In the genomic region with DNA sequence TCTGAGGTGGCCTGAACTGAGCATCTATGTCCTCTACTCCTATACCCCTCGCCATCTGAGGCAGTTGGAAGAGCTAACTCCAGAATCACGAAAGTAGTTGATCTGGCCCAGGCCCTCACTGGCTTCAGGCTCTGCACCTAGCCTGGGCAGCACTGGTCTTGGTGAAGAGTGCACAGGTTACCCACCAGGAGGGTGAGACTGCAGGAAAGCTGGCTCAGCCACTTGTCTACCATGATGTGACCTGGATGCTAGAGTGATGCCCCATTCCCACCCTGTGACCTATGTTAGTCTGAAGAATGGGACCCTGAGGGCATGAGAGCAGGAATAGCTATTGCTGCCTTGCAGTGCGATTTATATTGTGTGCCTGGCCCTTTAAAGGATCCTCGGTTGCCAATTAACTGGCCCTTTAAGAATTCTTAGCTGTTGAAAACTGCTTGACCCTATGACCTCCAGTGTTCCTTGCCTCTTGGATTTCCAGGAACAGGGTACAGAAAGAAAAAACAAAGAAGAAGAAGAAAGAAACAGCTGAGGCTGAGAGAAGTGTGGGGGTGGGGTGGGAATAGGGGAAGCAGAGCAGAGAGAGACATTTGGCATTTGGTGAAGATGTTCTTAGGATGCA, we compare ENCODE assay signal across 13 mouse cellular contexts.
DNase-seq lines count a peak whose midpoint lies in the region; ATAC-seq lines count a peak whose summit lies in the region.
"Had no signal": no experiment of that assay in that cellular context is flagged by ENCODE, and none has a peak within 500 bp of the region (broad histone marks: within the 10 kb centered on the region; RNA-seq: fewer than 3 reads in every experiment).

No protein-coding gene starts in this region.

- DNase-seq in hindbrain, embryonic 11.5 days (ENCODE audit: low spot score) = peak; percentile 19
- peak; percentile 4 for DNase-seq in brain, adult 2 months (ENCODE audit: low read depth, low spot score)
- DNase-seq in mesoderm, embryonic 11.5 days (ENCODE audit: low read depth, low spot score) = peak; percentile 28
- no peak for DNase-seq in right cerebral cortex, adult 2 months (ENCODE audit: low spot score in 2 of 2)
- no peak for DNase-seq in cerebellum, adult 9-11 months
- DNase-seq: gastrocnemius, adult 2 months had no signal

- H3K9ac ChIP-seq in hindbrain, embryonic 11.5 days (ENCODE audit: low read depth, low read length) = no peak overlapping the region; the same call in 1 of the 2 replicates
- no peak overlapping the region for H3K9ac ChIP-seq in hindbrain, embryonic 13.5 days
- H3K9ac ChIP-seq in embryonic facial prominence, embryonic 15.5 days = no peak overlapping the region
- H3K9ac ChIP-seq in intestine, embryonic 15.5 days = no peak overlapping the region
- H3K9ac ChIP-seq: stomach, embryonic 15.5 days had no signal

- no peaks in the 10 kb centered on the region for H3K27me3 ChIP-seq in hindbrain, embryonic 11.5 days (ENCODE audit: control insufficient read depth, insufficient read depth, low read length)
- no peaks in the 10 kb centered on the region for H3K27me3 ChIP-seq in hindbrain, embryonic 13.5 days
- no peaks in the 10 kb centered on the region for H3K27me3 ChIP-seq in embryonic facial prominence, embryonic 15.5 days
- no peaks in the 10 kb centered on the region for H3K27me3 ChIP-seq in intestine, embryonic 15.5 days (replicated peaks)
- H3K27me3 ChIP-seq: stomach, embryonic 15.5 days had no signal

- no peak overlapping the region for H3K4me2 ChIP-seq in hindbrain, embryonic 11.5 days (replicated peaks; ENCODE audit: low read depth, low read length)
- H3K4me2 ChIP-seq in hindbrain, embryonic 13.5 days = no peak overlapping the region
- no peak overlapping the region for H3K4me2 ChIP-seq in embryonic facial prominence, embryonic 15.5 days (replicated peaks)
- no peak overlapping the region for H3K4me2 ChIP-seq in intestine, embryonic 15.5 days (replicated peaks)
- H3K4me2 ChIP-seq: stomach, embryonic 15.5 days had no signal

- peak; percentile 43 for ATAC-seq in hindbrain, embryonic 11.5 days (ENCODE audit: low FRiP score)
- no peak for ATAC-seq in hindbrain, embryonic 13.5 days (ENCODE audit: low FRiP score)
- 0 out of 2 replicates have a peak, but pooled peaks have one; percentile 7 for ATAC-seq in embryonic facial prominence, embryonic 15.5 days (ENCODE audit: insufficient number of reproducible peaks, low FRiP score, low TSS enrichment, low read depth)
- no peak for ATAC-seq in intestine, embryonic 15.5 days
- ATAC-seq: CD4-positive, CD25-positive, alpha-beta regulatory T cell, adult 4 months; inflammation-experienced regulatory T-cells, adult 6 months had no signal

- no peaks in the 10 kb centered on the region for H3K36me3 ChIP-seq in hindbrain, embryonic 11.5 days (ENCODE audit: control insufficient read depth, insufficient read depth, low read length)
- no peaks in the 10 kb centered on the region for H3K36me3 ChIP-seq in hindbrain, embryonic 13.5 days
- H3K36me3 ChIP-seq in embryonic facial prominence, embryonic 15.5 days = no peaks in the 10 kb centered on the region
- H3K36me3 ChIP-seq in intestine, embryonic 15.5 days = no peaks in the 10 kb centered on the region
- H3K36me3 ChIP-seq: stomach, embryonic 15.5 days had no signal

- no peak overlapping the region for H3K4me3 ChIP-seq in hindbrain, embryonic 11.5 days (ENCODE audit: low read depth, low read length)
- H3K4me3 ChIP-seq in hindbrain, embryonic 13.5 days = no peak overlapping the region
- no peak overlapping the region for H3K4me3 ChIP-seq in embryonic facial prominence, embryonic 15.5 days (replicated peaks)
- H3K4me3 ChIP-seq in intestine, embryonic 15.5 days (replicated peaks) = no peak overlapping the region
- H3K4me3 ChIP-seq: gastrocnemius, adult 2 months; stomach, embryonic 15.5 days had no signal

- H3K9me3 ChIP-seq in hindbrain, embryonic 11.5 days (ENCODE audit: control insufficient read depth, low read length) = no peaks in the 10 kb centered on the region
- H3K9me3 ChIP-seq in hindbrain, embryonic 13.5 days = no peaks in the 10 kb centered on the region
- H3K9me3 ChIP-seq in embryonic facial prominence, embryonic 15.5 days (replicated peaks) = no peaks in the 10 kb centered on the region
- no peaks in the 10 kb centered on the region for H3K9me3 ChIP-seq in intestine, embryonic 15.5 days
- H3K9me3 ChIP-seq: stomach, embryonic 15.5 days had no signal

- 42% methylated on average over 4 of the region's 4 CpGs for WGBS in hindbrain, embryonic 11.5 days
- WGBS in hindbrain, embryonic 13.5 days = 44% methylated on average over 4 of the region's 4 CpGs
- 40% methylated on average over 4 of the region's 4 CpGs for WGBS in embryonic facial prominence, embryonic 15.5 days
- WGBS in intestine, embryonic 15.5 days = 62% methylated on average over 4 of the region's 4 CpGs

- no peak overlapping the region for H3K27ac ChIP-seq in hindbrain, embryonic 11.5 days (ENCODE audit: low read depth, low read length)
- no peak overlapping the region for H3K27ac ChIP-seq in hindbrain, embryonic 13.5 days
- no peak overlapping the region for H3K27ac ChIP-seq in embryonic facial prominence, embryonic 15.5 days (replicated peaks)
- no peak overlapping the region for H3K27ac ChIP-seq in intestine, embryonic 15.5 days
- H3K27ac ChIP-seq: gastrocnemius, adult 2 months; macrophage; stomach, embryonic 15.5 days had no signal

- no peaks in the 10 kb centered on the region; the same call in 1 of the 2 replicates for H3K4me1 ChIP-seq in hindbrain, embryonic 11.5 days (replicated peaks; ENCODE audit: control insufficient read depth, insufficient read depth, low read length)
- H3K4me1 ChIP-seq in hindbrain, embryonic 13.5 days (replicated peaks) = peaks cover 6% of the 10 kb centered on the region; the same call in 1 of the 2 replicates
- no peaks in the 10 kb centered on the region for H3K4me1 ChIP-seq in embryonic facial prominence, embryonic 15.5 days
- H3K4me1 ChIP-seq in intestine, embryonic 15.5 days (replicated peaks) = no peaks in the 10 kb centered on the region
- H3K4me1 ChIP-seq: stomach, embryonic 15.5 days had no signal

Comparison
In these comparisons a context has a peak if more than half of its experiments do, and no peak if none do; other contexts are left out.
1. ATAC-seq: peak in hindbrain, embryonic 11.5 days (single experiment) and embryonic facial prominence, embryonic 15.5 days (single experiment); none in hindbrain, embryonic 13.5 days (single experiment) and intestine, embryonic 15.5 days (single experiment).
2. DNase-seq: peak in hindbrain, embryonic 11.5 days (single experiment), brain, adult 2 months (single experiment) and mesoderm, embryonic 11.5 days (single experiment); none in right cerebral cortex, adult 2 months (0 of 2) and cerebellum, adult 9-11 months (single experiment).